Mouse (Mus musculus) mouse trophoblast stem cell (cell line): Measurements from ENCODE around the gene Amigo1.

ENCODE experiments used
- in situ Hi-C, 2 experiments: fragments of 300-500 bp; cut with MseI, MboI; formaldehyde crosslinking; loops; 2 replicates in 1 of 2; 3 replicates in 1 of 2; pipeline ENCODE4 v1.15.1; 2025

Gene Amigo1

GRCm38 (mm10) chr3:108178756-108179715 lies 7.1 kb upstream of the Amigo1 start:
- in situ Hi-C loops, result no loop called here

DNA sequence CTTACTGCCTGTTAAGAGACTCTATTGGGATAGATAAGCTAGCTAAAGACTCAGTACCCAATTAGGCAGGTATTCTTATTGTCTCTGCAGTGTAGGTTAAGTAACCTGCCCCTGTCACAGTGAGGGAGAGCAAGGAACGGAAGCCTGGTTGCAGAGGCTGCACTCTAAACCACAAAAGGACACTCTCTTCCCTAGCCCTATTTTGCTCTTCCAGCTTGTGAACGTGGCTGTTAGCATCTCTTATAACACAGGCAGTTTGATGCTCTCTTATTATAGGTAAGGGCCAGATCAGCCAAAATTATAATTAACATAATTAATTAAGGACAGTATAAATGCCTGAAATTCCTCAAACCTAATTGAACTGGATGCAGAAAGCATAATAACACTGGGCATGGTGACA lies 5.6 kb upstream of the Amigo1 start:
- in situ Hi-C loops, result no loop called here

GRCm38 (mm10) chr3:108184742-108185141 lies 1.4 kb upstream of the Amigo1 start:
- in situ Hi-C loops, result no loop called here

DNA sequence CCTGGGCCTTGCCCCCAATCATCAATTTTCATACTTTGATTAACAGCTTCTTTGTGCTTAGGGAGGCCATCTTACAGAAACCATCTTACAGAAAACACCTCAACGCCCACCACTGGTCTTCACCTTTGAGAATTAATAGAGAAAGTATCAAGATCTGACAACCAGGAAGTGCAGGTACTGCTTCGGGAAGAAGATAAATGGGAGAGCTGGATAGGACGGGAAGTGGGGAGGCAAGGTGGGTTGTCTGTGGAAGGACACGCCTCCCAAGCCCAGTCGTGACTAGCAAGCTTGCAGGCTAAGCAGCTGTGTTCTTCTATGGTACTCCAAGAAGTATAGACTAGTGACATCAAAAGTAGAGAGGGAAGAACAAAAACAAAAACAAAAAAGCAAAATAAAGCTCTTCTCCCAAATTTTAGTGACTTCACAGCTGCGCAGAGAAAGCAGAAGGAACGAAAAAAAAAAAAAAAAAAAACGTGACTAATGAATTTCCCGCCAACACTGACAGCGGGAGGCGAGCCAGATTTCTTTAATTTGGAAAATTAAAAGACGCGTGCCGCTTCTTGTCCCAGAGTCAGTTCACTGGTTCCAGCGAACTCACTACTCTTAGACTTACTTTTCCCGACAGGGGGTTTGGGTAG lies 556 bp upstream of the Amigo1 start:
- in situ Hi-C loops, result no loop called here

- in situ Hi-C loops, result no loop called here
Observed at GRCm38 (mm10) chr3:108187111-108187795, 1.1 kb downstream of the Amigo1 start.

GRCm38 (mm10) chr3:108188716-108189490 lies 2.8 kb downstream of the Amigo1 start:
- in situ Hi-C loops, result no loop called here

DNA sequence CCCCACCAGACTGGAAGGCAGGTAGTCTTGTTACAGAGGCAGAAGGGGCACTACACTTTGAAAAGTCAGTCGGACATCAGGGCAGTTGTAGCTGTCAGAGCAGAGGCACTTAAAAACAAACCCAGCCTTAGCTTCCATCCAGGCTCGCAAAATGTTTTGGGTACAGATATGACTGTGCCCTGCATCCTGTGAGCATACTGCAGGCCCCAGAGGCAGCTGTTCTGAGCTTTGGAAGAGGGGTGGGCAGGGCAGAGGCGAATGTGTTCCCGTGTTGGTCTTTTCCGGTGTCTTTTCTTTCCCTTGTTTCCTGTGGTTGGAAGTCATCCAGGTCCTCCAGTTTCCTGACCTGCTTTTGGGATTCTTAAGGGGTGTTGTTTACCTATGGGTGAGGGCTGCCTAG lies 3.8 kb downstream of the Amigo1 start:
- in situ Hi-C loops, result no loop called here

GRCm38 (mm10) chr3:108193686-108194085 lies 7.6 kb downstream of the Amigo1 start:
- in situ Hi-C loops, result no loop called here

DNA sequence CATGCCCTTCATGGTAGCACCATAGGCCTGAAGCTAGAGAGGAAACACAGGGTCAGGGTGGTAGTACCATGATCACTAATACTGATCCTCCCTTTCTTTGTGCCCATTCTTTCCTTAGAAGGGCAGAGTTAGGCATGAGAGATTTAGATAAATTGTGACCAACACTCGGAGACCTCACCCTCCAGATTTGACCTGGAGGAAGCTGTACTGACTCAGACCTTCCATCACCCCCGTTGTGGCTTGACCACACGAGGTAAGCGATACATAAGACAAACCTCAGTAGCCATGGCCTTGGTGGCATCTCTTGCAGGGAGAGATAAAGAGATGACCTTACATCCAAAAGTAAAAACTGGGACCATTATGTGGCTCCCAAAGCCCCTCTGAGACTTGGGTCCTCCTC lies 9.2 kb downstream of the Amigo1 start:
- in situ Hi-C loops, result no loop called here

GRCm38 (mm10) chr3:108195941-108196590 lies 9.9 kb downstream of the Amigo1 start:
- in situ Hi-C loops, result no loop called here

GRCm38 (mm10) chr3:108197066-108197497 lies 10.9 kb downstream of the Amigo1 start:
- in situ Hi-C loops, result no loop called here

DNA sequence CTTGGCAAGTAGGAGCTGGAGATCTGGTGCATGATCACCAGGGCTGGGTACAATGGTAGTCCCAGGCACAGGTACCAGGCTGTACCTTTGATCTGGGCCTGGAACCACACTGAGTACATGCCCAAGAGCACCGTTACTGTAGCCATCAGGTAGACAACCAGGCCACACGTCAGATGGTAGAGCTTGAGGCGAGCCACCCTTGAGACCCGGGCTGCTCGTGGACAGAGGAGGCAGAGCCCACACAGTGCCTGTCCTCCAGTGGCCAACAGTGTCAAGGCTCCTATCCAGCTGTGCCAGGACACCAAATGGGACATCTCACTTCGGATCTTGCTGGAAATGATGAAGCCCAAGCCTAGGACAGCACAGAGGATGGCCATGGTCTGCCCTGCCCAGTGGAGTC lies 13.1 kb downstream of the Amigo1 start:
- in situ Hi-C loops, result no loop called here

GRCm38 (mm10) chr3:108200329-108201323 lies 14.5 kb downstream of the Amigo1 start, which contains the start of gene Cyb561d1:
TSS of gene Cyb561d1 (minus strand) at chr3:108201212.
- in situ Hi-C loops, result no loop called here

DNA sequence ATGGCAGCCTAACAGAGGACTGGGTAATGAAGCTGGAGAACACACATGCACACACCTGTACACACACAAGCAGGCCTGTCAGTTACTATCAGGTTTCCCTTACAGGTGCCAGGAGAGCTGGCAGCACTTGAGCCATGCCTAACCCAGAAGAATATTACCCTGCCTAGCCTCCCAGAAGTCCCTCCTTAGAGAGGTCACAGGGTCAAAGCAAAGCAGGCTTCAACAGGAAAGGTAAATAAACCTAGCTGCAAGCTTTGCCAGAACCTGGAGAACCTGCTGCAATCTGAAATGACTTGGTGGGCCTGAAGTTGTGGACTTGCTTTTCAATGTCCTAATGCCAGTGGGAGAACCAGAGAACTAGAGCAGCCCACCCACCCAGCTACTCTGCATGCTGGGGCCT lies 16.4 kb downstream of the Amigo1 start:
- in situ Hi-C loops, result no loop called here

DNA sequence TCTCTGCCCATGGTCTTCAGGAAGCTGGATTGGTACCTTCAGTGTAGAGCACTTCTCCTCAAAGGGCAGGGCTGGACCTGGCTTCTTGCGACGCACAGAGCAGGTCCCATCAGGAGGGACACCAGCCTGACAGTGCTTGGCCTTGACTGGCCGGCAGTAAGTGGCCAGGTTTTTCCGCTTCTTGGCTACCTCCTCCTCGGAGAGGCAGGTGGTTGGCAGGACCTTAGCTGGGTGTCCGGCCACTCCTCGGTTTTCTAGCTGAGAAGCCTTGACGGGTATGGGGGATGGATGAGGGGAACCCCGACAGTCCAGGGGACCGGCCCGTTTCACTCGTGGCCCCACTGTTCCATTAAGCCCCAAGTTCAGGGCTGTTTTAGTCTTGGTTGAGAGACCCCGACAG lies 17.1 kb downstream of the Amigo1 start:
- in situ Hi-C loops, result no loop called here

- in situ Hi-C loops, result no loop called here
Observed at GRCm38 (mm10) chr3:108203621-108204325, 17.6 kb downstream of the Amigo1 start.

DNA sequence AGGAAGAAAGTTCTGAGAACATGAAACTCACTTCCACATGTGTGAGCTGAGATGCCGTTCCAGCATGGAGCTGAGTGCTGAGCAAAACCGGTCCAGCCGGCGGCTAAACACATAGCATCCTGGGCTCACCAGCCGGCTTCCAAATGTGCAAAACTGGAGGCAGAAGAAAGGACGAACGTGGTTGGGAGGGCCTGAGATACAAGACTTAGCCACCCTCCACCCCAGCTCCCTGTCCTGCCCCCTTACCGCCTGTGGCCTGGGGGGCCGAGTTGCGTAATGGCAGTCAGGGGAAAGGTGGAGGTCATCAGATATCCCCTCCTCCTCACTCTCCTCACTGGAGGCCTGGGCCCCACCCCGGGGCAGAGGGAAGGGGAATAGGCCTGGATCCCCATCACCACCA lies 18.3 kb downstream of the Amigo1 start:
- in situ Hi-C loops, result no loop called here

GRCm38 (mm10) chr3:108205601-108206000 lies 19.5 kb downstream of the Amigo1 start:
- in situ Hi-C loops, result no loop called here

GRCm38 (mm10) chr3:108206731-108207375 lies 20.7 kb downstream of the Amigo1 start:
- in situ Hi-C loops, result no loop called here
